Mouse (Mus musculus): ENCODE data around the gene Dffb.
A peak's percentile ranks its signal among the peaks of the same experiment; 100 is the strongest.

- TF ChIP-seq POLR2A (IDR thresholded peaks at IDR 0.05; ENCODE audit: low read depth, low read length) (no peak), CTCF (IDR thresholded peaks at IDR 0.05; ENCODE audit: extremely low read depth, insufficient read depth, insufficient read length, insufficient replicate concordance) (peak; percentile 64)
Observed at GRCm38 (mm10) chr4:154019571-154019970, 44.6 kb upstream of the Dffb start.

Data from spleen, adult 2 months (tissue).